Mouse (Mus musculus): Measurements from ENCODE around the gene Birc5.
A peak's percentile ranks its signal among the peaks of the same experiment; 100 is the strongest.
"Not testable (repeated sequence)": the region's sequence is repeated elsewhere in the genome, so short reads cannot be mapped to it uniquely, and the experiment has no call there.

Birc5 gene

GRCm38 (mm10) chr11:117827386-117827785 is 21.7 kb upstream of the Birc5 start:
- DNase-seq = peak; percentile 35 to 58

GRCm38 (mm10) chr11:117828149-117828887 is 20.7 kb upstream of the Birc5 start:
- peak; percentile 58 to 67 for DNase-seq

GRCm38 (mm10) chr11:117828888-117829604 is 20.0 kb upstream of the Birc5 start:
- DNase-seq = no peak

- DNase-seq = no peak
Measured at GRCm38 (mm10) chr11:117829671-117830215, 19.3 kb upstream of the Birc5 start.

DNA sequence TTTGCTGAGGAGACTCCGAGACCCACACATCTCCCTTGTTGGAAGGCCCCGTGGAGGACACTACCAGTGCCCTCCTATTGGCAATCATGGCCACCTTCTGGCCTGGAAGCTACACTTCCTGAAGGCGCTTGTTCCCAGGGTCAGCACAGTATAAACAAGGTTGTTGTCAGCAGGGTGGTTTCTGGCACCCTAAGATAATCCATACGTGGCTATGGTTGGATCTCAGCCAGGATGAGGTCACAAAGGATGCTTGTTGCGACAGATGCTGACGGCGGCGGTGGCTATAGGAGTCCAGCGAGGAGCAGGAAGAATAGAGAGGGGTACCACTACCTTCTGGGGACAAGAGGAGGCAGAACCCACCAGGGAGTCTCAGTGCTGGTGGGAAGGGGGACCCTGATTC is 18.6 kb upstream of the Birc5 start:
- no peak for DNase-seq

DNA sequence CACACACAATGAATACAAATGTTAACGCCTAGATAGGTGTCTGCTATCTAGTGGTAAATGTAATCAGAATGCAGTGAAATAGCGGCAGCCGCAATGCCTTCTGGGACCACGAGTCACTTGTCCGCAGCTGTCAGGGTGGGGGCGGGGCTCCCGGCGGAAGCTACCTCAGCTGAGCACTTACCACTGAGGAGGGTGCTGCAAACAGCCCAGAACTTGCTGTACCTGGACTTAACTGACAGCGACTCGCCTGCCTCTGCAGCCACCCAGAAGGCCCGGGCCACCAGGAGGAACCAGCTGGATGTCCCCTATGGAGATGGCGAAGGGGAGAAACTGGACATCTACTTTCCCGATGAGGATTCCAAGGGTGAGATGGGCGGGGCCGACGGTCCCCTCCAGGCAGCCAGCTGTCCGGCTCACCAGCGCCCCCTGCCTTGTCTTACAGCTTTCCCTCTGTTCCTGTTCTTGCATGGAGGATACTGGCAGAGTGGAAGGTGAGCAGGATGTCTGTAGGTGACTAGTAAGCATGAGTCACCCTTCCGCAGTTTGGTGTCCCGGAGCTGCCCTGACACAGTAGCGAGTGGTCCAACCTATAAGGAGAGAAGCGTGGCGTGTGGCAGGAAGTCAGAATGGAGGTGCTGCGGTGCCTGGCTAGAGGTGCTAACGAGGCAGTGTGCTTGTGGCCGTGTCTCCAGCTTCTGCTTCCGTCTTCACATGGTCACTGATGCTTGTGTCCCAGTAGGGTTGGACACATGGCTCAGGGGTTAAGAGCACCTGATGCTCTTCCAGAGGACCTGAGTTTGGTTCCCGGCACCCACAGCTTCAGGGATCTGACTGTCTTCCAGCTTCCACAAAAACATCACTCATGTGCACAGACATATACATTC is 16.7 kb upstream of the Birc5 start:
- peak; percentile 92 to 95 for DNase-seq

DNA sequence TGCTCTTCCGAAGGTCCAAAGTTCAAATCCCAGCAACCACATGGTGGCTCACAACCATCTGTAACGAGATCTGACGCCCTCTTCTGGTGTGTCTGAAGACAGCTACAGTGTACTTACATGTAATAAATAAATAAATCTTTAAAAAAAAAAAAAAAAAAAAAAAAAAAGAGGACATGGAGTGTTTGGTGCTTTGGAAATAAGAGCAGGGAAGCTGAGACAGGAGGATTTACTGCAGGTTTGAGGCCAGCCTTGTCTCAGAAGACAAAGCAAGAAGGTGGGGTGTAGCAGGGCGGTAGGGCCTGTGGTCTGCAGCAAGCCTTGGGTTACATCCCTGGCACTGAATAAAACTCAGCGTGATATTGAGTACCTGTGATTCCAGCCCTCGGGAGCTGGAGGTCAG is 15.5 kb upstream of the Birc5 start:
- not testable (repeated sequence) for DNase-seq

GRCm38 (mm10) chr11:117834086-117834485 is 15.0 kb upstream of the Birc5 start:
- no peak for DNase-seq

DNA sequence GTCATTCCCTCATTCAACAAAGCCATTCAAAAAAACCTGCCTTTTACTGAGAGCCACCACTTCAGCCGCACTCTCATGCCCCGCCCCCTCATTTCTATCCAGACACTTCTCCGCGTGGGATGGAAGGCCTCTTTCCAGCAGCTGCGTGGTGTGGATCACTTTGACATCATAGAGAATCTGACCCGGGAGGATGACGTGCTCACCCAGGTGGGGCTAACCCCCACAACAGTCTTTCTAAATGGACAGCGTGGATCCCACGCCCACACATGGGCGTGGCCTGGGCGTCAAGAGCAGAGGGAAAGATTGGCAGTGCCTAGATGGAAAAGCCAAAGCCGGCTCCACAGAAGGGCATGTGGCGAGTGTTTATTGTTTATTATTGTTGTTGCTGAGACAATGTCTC is 12.7 kb upstream of the Birc5 start:
- DNase-seq = no peak

- no peak for DNase-seq
Measured at GRCm38 (mm10) chr11:117838572-117838971, 10.5 kb upstream of the Birc5 start.

- DNase-seq = no peak
Measured at GRCm38 (mm10) chr11:117839021-117839420, 10.0 kb upstream of the Birc5 start.

- DNase-seq = no peak
Measured at GRCm38 (mm10) chr11:117840910-117841309, 8.1 kb upstream of the Birc5 start.

- no peak for DNase-seq
Measured at GRCm38 (mm10) chr11:117843434-117843833, 5.6 kb upstream of the Birc5 start.

DNA sequence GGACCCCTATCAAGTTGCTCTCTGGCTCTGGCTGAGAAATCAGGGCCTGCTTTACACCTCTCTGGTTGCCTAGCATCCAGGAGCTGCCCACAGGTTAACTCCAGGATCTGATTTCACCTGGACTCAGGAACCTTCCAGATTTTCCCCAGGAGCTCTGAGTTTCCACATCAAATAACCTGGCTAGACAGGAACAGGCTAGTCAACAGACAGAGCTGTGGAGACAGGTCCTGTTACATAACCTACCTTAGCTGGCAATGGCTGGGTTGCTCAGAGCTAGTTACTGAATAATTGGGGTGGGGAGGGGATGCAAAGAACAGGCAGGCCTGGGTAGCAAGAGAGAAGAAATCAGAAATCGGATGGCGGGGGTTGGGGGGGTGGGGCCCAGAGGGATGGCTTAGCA is 4.1 kb upstream of the Birc5 start:
- DNase-seq = no peak

DNA sequence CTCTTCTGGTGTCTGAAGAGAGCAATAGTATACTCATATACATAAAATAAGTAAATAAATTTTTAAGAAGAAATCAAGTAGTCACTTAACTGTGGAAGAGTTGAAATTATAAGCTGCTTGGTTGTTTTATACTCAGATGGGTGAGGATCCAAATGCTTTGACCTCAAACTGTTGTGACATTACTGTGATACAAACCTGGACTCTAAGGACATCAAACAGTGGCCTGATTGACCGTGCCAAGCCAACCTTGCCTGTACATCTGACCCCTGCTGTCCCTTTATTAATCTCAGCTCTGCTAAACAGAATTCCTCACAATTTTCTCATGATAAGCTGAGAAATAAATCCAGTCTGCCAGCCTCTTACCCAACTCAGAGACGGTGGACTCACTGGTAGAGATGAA is 3.4 kb upstream of the Birc5 start:
- no peak for DNase-seq

DNA sequence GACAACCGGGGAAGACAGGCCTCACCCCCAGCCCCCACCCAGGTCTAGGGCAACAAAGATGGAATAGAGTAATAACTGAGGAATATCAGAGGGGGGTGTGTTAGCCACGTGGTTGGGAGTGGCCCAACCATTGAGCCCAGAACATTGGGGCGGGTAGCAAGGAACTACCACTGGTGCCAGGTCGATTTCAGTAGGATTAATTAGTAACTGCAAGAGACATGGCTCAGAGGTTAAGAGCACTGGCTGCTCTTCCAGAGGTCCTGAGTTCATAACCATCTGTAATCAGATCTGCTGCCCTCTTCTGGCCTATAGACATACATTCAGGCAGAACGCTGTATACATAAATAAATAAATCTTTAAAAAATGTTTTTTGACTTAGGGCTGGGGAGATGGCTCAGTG is 2.4 kb upstream of the Birc5 start:
- DNase-seq = no peak

- no peak for DNase-seq
Measured at GRCm38 (mm10) chr11:117847593-117848215, 1.3 kb upstream of the Birc5 start.

GRCm38 (mm10) chr11:117848271-117848984 is 623 bp upstream of the Birc5 start:
- peak; percentile 65 to 74 for DNase-seq

- no peak for DNase-seq
Measured at GRCm38 (mm10) chr11:117852875-117853274, 3.8 kb downstream of the Birc5 start.

DNA sequence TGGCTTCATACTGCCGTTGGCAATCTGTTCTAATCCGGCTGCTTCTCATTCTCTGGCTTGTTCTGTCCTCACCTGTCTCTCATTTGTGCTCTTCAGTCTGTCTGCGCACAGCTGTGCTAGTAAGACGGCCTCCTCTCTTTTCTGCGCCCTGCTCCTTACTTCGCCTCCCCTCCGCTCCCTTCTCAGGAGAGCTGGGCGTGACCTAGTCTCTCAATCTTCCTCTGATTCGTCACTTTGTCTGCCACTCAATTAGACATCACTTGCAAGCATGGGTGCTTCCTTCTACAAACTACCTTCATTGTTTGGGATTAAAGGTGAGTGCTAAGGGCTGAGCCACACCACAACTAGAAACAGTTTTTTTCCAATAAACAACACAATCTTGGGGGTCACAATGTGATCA is 5.2 kb downstream of the Birc5 start:
- DNase-seq = no peak

- DNase-seq = no peak
Measured at GRCm38 (mm10) chr11:117855360-117855759, 6.3 kb downstream of the Birc5 start.

DNA sequence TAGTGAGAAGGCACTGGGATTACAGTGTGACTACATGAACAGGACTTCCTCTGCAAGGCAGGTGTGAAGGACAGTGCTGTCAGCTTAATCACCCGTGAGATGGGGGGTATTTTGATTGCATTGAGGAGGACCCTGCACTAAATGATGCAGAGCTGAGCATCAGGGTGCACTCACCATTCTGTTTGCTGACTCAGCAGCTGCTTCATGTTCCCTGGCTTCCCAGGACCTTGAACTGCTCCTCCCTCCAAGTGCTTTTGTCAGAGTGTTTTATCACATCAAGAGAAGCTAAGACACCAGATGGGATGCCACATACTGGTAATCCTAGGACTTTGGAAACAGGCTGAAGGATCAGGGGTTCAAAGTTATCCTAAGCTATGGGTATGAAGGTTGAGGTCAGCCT is 6.9 kb downstream of the Birc5 start:
- no peak for DNase-seq

Measured in thymus, postnatal 36 days (tissue).